Mouse (Mus musculus): ENCODE results near the gene Lamtor2.

Gene Lamtor2

DNA sequence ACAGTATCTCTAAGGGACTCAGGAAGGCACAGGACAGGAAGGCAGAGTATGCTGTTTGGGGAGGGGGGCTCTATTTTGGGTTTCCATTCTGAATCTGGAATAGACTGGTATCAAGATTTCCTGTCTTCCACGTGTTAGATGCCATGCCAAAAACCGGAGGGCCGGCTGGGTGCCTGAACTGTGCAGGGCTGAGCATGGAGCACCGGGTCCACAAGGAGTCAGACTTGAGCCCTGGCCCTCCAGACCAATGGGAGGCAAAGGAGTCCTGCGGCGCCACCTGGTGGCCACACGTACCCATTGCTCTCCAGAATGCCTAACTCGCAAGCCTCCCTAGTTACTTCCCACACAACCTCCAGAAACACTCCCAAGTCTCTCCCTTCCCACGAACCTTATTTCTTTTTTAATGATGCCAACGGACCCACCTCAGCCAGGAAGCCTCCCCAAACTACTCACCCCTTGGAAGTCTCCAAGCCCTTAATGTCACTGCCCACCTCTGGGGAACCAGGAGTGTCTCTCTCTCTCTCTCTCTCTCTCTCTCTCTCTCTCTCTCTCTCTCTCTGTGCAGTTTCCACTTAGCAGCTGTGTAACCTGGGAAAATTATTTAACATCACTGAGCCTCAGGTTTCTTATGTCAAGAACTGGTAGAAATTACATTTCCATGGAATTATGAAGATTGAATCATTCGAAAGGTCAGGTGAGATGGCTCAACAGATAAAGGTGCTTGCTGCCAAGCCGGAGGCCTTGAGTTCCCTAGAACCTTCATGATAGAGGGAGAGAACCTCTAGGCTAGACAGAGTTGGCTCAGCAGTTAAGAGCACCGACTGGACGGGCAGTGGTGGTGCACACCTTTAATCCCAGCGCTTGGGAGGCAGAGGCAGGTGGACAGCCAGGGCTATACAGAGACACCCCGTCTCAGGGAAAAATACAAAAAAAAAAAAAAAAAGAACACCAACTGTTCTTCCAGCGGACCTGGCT is 26.4 kb downstream of the Lamtor2 start:
- DNase-seq (ENCODE audit: low spot score) = peak; percentile 95

DNA sequence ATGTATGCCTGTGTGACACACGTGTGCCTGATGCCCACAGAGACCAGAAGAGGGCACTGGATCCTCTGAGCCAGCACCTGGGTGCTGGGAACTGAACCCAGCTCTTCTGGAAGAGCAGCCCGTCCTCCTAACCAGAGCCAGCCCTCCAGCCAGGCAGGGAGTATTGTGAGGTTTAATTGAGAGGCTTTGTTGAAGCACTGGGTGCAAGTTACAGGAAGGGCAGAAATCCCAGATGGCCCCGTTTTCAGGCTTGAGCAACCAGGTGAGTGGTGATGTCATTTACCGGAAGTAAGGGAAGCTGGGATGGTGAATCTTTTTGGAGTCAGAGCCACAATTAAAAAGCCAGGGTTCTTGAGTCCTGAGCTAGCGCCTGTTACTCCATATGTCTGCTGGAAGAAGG is 27.9 kb downstream of the Lamtor2 start:
- DNase-seq (ENCODE audit: low spot score) = no peak

DNA sequence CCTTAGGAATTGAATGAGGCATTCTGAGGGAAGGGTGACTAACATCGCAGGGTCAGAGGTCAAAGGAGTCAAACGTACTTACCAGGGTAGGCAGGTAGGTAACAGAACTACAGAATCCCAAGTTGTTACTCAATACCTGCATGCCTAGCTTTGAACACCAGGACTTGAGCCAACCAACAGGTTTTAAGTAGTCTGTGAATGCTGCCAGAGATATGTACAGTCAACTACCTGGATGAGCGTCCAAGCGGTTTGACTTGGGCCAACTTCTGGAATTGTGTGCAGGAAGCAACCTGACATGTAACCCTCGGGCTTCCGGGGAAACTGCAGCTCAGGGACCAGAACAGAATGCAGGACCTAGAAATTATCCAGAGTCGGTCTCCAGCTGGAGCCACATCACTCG is 29.8 kb downstream of the Lamtor2 start:
- DNase-seq (ENCODE audit: low spot score) = no peak

DNA sequence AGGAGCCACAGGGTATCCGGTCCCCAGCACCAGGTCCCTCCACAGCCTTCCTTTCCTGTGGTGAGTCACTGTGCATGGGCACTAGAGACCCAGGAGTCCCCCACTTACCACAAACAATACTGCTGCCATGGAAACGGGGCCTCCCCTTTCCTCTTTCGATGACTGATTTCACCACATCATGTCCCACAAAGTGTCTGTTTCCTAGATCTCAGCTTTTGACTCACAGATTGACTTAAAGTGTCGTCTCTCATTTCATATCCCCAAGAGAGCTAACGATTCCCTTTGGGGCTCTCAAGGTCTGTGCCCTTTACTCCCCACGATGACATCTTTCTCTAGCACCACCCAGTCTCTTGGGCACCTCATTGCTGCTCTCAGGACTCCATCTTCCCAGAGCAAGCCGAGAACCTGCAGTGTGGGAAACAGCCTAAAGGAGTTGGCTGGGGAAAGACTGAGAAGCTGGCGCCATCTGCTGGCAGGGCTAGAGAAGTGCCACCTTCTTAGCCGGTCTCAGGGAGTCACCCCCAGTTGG is 31.0 kb downstream of the Lamtor2 start:
- DNase-seq (ENCODE audit: low spot score) = peak; percentile 89

DNA sequence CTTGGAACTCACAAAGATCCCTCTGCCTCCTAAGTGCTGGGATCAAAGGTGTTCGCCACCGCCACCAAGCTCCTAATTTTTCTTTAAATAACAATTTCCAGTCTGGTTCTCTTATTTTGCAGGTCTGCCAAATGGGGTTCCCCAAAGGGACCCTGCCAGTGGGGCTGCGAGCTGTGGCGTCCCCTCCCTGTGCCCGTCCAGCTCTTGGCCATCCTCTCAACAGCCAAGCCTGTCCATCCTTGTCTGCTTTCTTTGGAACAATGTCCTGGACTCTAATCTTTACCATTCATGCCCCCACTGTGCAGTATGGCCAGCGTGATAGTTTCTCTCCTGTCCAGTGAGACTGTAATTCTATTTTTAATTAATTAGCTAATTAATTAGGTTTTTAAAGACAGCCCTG is 31.7 kb downstream of the Lamtor2 start:
- DNase-seq (ENCODE audit: low spot score) = no peak

DNA sequence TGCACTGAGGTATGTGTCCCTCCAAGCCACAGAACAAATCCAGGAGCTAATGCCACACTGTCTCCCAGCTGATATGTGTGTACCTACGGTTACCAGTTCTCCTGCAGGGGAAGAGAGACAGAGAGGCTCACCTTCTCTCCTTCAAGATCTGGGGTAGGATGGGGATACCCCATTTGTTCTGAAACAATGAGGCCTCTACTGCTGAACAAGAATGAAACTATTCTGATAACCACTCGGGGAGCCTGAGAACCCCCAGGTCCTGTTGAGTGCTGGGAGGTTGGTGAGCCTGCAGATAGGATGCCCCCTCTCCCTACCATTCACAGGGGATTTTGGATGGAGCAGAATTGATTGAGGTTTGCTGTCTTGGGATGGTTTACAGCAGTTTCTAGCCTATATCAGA is 32.8 kb downstream of the Lamtor2 start:
- no peak for DNase-seq (ENCODE audit: low spot score)

DNA sequence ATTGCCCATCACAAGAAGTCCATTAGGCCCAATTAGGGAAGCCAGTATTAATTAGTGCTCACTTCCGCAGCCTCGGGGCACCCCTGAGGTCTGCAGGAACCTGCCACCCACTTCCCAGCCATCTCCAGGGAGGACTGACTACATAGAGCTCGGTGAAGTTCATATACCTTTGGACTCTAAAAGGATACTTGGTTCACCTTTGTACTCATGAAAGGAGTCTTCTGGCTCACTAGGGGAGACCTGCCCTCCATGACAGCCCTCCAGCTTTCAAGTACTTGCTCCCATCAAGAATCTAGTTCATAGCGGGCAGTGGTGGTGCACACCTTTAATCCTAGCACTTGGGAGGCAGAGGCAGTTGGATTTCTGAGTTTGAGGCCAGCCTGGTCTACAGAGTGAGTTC is 34.5 kb downstream of the Lamtor2 start:
- DNase-seq (ENCODE audit: low spot score) = no peak

DNA sequence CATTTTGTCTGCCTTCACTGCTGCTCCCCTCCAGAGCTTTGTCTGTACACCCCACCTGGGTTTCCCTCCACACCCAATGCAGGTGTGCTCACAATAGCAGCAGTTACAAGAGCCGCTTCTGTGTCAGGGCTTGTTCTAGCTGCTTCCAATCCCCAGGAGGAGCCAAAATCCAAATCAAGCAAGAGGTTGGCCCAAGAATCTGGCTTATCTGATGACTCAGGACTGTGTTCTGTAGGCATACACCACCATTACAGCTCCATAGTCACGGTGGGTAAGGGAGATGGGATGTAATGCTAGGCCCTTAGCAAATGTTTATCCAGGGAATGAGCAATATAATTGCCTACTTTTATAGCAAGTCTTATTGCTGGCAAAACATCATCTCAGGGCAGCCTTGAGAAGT is 36.5 kb downstream of the Lamtor2 start:
- DNase-seq (ENCODE audit: low spot score) = no peak

DNA sequence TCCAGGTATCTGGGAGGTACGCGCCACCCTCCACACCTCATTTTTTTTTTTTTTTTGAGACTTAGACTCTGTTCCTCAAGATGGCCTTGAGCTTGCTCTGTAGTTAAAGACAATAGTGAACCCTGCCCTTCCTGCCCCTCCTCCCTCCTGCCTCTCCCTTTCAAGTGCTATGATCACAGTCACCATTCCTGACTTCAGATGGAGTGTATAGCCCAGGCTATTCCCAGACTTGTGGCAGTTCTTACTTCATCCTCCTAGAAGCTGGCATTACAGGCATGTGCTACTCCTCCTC is 37.8 kb downstream of the Lamtor2 start:
- no peak for DNase-seq (ENCODE audit: low spot score)

DNA sequence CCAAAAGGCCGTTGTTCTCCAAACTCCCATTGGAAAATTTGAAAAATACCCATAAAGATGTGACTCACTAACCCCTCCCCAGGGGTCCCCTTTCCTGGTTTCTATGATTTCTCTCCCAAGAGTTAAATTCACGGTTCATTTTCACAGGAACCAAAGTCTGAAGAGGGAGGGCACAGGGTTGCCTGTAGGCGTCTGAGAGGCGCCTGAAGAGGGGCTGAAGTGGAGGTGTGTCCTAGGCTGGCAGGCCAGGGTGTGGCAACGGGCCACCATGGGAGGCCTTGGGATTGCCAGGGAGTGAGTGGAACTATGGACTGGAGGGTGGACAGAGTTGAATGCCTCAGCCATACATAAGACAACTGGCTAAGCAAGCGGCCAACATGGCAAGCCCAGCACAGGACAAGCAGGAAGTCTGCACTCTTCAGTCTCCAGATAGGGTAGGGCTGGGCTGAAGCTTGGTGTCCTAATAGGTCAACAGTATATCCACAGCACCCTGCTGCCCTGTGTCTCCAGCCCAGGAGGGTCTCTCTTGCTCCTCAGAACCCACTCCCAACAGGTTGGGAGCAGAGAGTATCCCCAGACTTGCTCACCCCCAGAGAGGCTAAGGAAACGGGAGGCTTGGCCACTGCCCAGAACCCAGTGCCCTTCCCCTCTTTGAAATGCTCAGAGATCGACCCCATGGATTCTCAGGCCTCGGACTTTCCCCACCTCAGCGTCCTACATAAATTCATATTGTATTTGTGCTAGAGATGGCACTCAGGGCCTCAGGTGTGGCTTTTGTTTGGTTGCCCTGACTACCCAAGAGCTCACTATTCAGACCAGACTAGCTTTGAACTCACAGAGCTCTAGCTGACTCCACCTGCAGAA is 38.4 kb downstream of the Lamtor2 start:
- no peak for DNase-seq (ENCODE audit: low spot score)

DNA sequence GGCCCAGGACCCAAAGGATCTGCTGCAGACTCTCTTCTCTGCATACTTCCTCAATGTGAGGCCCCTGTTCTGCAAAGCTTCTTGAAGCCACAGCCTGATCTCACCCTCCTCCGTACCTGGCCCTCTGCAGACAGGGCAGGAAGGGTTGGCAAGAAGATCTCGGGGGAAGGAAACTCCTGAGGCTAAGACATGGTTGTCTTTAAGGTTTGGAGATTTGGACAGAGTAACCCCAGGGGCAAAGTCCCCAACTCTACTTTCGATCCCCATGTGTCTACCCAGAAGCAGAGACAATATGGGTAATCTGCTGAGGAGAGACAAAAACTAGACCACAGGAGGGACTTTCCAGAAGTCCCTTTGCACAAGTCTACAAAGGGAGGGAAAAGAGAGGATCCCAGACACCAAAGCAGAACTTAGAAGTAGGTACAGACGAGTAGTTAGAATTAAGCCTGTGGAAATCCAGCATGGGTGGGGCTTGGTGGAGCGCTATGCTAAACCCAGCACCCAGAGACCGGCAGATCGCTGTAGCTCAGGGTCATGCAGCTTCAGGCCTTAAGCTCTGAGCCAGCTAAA is 39.2 kb downstream of the Lamtor2 start:
- no peak for DNase-seq (ENCODE audit: low spot score)

DNA sequence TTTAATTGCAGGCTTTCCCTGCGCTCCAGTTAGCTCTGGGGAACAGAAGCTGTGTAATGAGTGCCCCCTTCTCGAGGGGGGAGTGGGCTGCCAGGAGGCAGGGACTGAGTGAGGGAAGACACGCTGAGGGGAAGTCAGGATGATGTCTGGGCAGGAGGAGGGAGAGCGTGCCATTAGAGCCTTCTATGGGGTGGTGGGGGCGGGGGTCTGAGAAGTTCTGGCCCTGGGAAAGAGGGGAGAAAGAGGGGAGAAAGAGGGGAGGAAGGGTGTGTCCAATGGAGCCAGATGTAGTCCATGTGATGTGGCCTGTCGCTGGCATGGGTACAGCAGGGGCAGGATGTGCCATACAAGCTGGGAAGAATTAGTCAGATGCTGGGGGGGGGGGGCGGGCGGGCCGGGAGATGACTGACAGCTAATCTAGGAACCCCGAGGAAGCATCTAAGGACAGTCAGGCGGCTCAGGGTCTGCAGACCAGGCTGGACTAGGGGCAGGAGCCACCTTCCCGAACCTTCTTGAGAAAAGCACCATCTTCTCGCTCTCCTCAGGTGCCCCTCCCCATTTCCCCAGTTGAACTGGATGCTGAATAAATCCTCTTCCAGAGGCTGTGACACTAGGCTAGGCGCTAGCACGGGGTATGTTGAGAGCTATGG is 39.9 kb downstream of the Lamtor2 start:
- no peak for DNase-seq (ENCODE audit: low spot score)

DNA sequence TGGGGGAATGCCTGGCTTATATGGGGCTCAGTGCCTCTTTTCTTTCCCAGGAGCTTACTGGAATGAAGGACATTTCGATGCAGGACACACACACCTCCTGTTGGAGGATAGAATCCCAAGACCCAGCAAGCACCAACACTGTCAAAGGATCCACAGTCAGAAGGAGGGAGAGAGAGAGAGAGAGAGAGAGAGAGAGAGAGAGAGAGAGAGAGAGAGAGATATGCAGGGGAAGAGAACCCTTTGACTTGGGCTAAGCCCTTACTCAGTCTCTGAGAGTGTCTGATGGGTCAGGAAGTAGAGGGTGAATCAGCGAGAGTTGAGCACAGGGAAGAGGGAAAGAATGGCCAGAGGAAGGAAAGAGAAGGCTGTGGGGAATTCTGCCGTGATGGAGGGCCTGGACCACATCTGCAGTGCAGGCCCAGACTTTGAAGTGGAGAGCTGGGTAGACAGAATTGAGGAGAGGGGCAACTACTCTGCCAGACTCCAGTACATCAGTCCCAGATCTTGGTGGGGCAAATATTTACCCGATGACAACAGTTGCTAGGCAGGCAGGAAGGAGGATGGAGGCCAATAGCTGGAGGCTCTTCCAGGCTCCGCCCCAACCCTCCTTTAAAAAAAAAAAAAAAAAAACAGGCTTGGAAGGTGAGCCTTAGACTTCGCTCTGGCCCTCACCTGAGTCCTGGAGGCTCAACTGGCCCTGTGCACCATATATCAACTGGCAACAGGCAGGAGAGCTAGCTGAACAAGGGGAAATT is 40.6 kb downstream of the Lamtor2 start:
- no peak for DNase-seq (ENCODE audit: low spot score)

DNA sequence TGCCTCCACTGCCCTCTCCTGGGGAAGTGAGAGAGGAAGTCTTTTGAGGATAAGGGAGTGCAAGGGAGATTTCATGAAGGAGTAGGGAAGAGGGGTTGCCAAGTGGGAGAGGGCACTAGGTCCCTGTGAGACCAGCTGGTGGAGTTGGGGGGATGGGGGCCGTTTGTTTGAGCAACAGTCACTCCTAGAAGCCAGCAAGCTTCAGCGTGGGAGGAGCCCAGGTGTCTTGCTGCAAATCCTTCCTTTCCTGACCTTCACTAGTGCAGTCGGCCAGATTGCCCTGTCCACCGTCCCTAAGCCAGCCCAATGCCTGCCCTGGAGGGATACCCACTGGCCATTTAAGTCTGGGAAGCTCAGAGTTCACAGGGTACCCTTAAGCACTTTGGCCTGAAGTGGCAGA is 41.3 kb downstream of the Lamtor2 start:
- no peak for DNase-seq (ENCODE audit: low spot score)

DNA sequence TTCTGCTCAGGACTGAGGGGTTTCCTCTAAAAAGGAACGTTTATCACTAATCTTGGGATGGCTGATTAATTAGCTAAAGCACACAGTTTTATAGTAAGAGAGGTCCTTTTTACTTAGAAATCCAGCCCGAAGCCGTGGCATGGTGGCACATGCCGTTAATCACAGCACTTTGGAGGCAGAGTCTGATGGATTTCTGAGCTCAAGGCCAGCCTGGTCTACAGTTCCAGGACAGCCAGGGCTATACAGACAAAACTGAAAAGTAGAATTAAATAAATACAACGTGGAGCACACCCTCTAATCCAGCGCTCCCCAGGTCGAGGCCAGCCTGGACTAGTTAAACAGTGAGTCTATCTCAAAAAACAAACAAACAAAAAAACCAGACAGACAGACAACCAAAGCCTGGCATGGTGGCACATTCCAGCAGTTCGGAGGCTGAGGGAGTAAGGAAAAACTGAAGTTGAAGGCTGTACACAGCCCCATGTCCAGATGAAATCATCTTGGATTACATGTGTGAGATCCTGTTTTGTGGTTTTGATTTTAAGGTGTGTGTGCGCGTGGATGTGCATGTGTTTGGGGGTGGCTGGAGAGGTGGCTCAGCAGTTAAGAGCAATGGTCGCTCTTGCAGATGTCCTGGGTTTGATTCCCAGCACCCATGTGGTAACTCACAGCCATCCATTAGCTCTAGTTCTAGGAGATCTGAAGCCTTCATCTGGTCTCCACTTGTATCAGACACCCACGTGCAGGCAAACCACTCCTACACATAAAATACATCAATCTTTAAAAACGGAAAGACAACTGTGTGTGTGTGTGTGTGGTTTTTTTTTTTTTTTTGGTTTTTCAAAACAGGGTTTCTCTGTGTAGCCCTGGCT is 42.2 kb downstream of the Lamtor2 start:
- DNase-seq (ENCODE audit: low spot score) = no peak

DNA sequence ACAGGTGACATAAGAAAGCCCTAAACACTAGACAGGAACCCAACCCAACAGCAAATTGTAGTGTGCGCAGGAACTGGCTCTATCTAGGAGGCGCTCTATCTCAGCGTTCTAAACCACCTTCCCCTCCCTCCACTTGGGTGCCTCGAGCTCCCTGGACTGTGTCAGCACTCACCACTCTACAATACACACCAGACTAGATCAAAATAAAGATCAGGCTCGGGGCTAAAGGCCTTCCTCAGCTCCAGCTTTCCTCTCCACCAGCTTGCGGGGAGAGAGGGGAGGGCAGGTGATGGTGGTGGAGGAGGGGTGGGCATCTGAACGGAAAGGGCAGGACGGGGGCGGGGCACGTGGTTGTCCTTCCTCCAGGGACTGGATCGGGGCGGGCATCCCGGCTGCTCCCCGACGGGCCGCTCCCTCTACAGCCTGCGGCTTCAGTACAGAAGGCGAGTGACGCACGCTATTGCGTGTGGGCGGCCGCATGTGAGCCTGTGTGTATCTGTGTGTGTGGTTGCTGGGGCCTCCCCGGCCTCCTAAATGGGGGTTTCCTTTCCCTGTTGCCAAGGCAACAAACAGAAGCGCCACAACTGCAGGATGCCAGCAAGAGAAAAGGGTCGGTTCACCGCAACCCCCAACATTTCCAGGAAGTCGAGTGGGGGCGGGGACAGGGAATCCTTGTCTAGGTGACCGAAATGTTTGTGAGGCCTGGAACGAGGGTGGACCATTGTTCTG is 43.0 kb downstream of the Lamtor2 start, which contains the start of gene Lmna:
Gene Lmna, minus strand, starts transcription at position 265 of the 729 bp plus-strand sequence.
- DNase-seq (ENCODE audit: low spot score) = peak; percentile 91

DNA sequence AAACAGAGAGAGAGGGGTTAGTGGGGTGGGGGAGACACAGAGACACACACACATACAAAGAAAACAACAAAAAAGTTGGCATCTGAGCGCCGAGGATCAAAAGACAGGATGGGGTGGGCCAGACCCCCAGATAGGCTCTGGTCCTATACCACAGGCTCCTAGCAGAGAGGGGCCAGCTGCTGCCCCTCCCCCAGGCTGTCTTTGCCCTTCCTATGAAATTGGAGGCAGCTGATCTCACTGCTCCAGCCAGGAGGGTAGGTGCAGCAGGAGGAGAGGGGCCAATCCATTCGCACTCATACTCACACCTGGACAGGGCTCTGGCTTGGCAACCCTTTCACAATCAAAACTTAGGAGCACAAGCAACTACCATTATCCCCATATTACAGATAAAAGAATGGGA is 43.6 kb downstream of the Lamtor2 start:
- no peak for DNase-seq (ENCODE audit: low spot score)

DNA sequence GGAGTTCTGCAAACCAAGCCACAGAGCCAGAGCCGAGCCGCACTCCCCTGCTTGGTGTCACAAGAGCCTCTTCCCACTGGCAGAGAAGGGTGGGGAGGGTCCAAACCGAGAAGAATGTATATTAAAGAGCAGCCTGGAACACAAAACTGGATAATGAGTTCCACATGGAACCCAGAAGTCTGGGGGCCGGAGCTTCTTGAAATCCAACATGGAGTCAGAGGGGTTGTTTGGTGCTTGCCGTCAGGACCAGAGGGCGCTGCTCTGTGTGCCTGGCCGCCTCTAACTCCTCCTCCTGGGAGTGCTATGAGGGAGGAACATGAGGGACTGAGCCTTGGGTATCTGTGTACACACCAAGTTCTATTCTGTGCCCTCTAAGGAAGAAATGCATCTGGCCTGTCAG is 47.1 kb downstream of the Lamtor2 start:
- DNase-seq (ENCODE audit: low spot score) = no peak

DNA sequence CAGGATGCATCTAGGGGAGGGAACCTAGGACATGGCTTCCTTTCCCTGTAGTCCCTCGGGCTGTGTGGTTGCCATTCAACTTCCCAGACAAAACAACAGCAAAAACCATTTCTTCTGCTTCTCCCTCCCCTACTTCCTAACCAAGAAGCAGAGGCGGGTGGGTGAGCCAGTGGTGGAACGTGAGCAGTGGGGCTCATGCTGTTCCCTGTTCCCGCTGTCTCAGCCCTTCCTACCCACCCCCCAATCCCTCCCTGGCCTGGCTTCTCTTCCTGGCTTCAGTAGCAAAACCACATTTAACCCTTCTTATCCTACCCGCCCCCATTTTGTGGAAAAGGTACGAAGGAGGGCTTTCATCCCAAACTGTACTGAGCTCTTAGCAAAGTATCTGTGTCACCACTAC is 47.8 kb downstream of the Lamtor2 start:
- no peak for DNase-seq (ENCODE audit: low spot score)
